Mouse (Mus musculus) macrophage (primary cell): ENCODE data around the gene Cpsf4l. TPM values are rescaled to one million over a fixed set of nuclear protein-coding genes. Genes with fewer than 3 reads are reported as not detected.

ENCODE experiments used
- H3K27ac ChIP-seq: fragments of 350-480 bp; formaldehyde crosslinking; 2 replicates; pipeline ENCODE4 v1.9.0; 2021
- H3K36me3 ChIP-seq: fragments of 350-480 bp; formaldehyde crosslinking; 2 replicates; pipeline ENCODE4 v1.9.0; 2021; ENCODE audit errors: inconsistent target
- H3K4me3 ChIP-seq: fragments of 350-480 bp; formaldehyde crosslinking; 2 replicates; pipeline ENCODE4 v1.9.0; 2021; ENCODE audit errors: inconsistent target
- H3K79me2 ChIP-seq: fragments of 350-480 bp; formaldehyde crosslinking; 2 replicates; pipeline ENCODE4 v1.9.0; 2021; ENCODE audit errors: inconsistent target
- WGBS: methylation state at CpG from one replicate; pipeline ENCODE4 v1.1.7; 2026; ENCODE audit warnings: inconsistent platforms; ENCODE audit not compliant: missing documents; 5-methylcytosine and 5-hydroxymethylcytosine counted together
- polyA plus RNA-seq: library from polyadenylated mRNA; stranded (reverse); fragments of 250-400 nt; gene quantifications from 3 replicates; pipeline ENCODE4 v1.2.4, GENCODE M21; 2018; ENCODE audit warnings: inconsistent platforms

The Cpsf4l gene
- polyA plus RNA-seq, 1 experiment from 2014 or later = not detected

DNA sequence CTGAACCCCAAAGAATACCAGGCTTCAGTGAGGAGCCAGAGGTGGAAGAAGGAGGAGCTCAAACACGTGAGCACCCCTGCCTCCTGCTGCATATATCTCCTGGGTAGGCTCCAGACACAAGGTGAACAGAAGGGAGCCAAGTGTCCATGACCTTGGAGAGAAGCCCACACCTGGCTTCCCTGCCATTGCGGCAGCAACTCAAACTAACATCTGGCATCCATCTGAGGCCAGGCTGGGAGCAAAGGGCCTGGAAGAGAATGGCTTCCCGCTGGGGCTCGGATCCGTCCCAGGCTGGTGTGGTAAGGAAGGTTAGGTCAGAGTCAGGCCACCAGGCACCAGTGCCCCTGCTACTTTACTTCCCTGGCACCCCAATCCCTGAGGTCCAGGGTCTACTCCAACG is 18.2 kb upstream of the Cpsf4l start:
- Histone ChIP-seq H3K79me2 (peaks cover 46% of the 10 kb centered on the region), H3K4me3 (no peak overlapping the region), H3K27ac (no peak overlapping the region), H3K36me3 (peaks cover 27% of the 10 kb centered on the region; the same call in 1 of the 2 replicates)
- WGBS = 99% methylated on average over 5 of the region's 6 CpGs

DNA sequence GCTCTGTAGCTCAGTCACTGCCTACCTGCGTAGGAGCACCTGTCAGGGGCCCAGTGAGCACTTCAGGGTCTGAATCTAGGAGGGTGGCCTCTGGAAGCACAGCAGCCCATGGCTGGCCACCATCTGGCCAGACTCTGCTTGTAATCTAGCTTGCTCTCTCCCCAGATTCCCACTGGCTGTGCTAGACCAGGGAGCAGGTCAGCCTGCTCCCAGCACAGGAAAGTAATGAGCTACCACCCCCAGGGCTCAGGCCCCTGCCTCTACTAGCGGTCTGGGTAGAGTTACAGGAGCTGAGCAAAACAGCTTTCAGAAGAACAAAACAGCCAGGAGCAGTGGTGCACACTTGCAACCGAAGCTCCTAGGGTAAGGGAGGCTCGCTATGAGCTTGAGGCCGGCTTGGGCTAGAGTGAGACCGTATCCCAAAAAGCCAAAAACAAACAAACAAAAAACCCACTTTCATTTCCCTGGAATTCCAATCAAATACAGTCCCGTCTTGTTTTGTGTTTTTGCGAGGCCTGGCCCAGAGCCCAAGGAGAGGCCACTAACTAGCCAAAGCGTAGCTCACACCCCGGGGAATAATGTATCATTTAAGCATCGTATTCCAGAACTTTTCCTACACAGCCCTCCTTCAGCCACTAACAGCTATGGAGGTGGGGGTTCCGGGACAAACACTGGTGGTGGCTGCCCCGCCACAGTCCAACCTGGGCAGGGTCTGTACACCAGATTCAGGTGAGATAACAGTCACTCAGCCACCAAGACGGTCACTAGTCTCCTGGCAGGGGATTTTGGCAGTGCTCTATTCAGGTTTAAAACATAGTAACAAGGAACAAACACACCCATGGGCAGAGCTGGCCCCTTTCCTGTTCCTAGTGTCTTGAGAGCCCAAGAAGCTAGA is 17.4 kb upstream of the Cpsf4l start:
- Histone ChIP-seq H3K36me3 (peaks cover 27% of the 10 kb centered on the region; the same call in 1 of the 2 replicates), H3K4me3 (no peak overlapping the region), H3K79me2 (peaks cover 38% of the 10 kb centered on the region), H3K27ac (no peak overlapping the region)
- WGBS = 95% methylated on average over 13 of the region's 14 CpGs

DNA sequence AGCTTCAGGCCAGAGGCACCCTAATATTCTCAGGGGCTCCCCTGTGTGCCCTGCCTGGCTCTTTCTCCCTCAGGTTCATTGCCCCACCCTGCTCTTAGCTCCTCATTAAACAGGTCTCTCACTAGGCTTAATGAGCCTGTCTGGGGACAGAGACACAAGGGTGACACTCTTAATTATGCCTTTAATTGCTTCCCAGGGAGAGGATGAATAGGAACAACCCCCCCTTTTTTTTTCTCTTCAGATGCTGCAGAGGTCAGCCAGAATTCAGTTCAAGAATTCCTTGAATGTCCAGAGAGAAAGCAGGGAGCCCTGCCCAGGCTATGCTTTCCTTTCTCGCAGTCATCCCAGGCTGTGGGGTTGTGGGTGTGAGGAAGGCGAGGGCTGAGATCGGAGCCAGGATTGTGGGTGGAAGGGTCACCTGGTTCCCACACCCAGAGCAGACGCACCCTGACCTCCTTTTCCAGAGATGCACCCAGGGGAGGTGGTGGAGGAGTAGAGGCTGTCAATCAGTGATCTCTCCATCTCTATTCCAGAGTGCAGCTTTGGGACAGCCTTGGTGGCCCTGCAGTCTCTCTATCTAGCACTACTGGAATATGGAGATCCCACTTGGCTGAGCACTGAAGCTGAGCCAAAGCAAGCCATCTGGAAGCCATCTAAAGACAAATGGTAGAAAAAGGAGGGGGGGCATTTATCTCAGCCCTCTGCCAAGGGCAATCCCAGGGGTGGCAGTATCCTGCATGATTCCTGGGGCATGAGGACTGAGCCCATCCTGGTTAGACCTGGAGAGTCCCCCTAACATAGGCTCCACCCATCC is 15.6 kb upstream of the Cpsf4l start:
- 96% methylated on average over 4 of the region's 4 CpGs for WGBS
- no peak overlapping the region for H3K27ac ChIP-seq

DNA sequence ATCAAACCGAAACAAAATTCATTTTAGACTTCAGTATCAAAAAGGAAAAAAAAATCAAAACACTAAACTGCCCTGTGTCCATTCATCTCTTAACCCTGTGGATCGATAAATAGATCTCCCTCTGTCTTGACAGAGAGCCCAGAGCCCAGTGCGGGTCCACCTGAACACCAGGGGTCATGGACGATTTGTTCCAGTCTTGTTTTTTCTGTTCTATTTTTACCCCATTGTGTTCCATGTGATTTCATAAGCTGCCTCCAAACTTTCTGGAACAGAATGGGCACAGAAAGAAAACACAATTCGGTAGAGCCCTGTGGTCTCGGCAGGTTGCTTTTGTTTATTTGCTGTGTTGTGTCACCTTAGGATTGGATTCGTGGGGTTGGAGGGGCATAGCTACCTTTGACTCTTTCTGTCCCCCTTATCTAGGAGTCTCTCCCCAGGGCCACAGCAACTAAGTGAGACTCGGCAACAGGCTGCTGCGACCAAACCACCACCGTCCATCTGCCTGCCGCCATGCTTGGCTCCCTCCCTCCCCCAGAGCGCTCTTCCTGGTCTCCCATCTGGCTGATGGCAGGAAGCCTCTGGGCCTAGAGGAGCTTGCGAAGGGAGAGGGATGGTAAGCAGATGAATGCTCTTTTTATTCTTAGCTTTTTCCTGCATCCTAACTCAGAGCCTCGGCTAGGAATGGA is 12.7 kb upstream of the Cpsf4l start:
- WGBS = 91% methylated on average over 13 of the region's 14 CpGs
- H3K79me2 ChIP-seq = no peaks in the 10 kb centered on the region
- H3K36me3 ChIP-seq = peaks cover 11% of the 10 kb centered on the region; the same call in 1 of the 2 replicates
- H3K4me3 ChIP-seq = no peak overlapping the region
- H3K27ac ChIP-seq = no peak overlapping the region

More for the DNA sequence above, 15.6 kb upstream of the Cpsf4l start:
- H3K36me3 ChIP-seq = peaks cover 27% of the 10 kb centered on the region; the same call in 1 of the 2 replicates
- H3K4me3 ChIP-seq = no peak overlapping the region
- peaks cover 20% of the 10 kb centered on the region for H3K79me2 ChIP-seq

DNA sequence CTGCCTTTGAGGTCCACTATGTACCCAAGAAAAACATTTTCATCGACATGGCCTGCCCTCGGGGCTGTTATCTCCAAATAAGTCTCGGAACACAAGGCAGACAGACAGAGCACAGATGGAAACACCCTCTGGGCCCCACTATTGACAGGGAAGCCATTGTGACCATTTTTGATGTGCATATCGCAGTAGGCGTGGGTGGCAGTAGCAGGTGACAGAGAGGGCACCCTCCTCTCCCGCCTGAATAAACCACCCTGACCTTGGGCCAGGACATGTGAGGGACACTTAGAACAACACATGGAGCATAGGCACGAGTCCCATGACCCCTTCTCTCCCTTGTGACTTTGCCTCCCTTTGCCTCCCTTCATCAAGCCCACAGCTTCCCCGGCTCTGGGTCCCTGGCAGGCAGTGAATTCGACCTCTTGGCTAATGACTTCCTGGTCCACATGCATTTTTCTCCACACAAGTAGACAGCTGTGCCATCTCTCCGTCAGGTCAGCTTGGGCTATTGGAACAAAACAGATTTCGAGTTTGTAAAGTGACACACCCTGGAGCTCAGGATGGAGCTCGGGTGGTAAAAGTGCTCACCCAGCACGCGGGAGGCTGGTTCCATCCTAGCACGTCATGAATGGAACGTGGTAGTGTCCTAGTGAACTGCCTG is 8.1 kb upstream of the Cpsf4l start:
- Histone ChIP-seq H3K4me3 (no peak overlapping the region), H3K79me2 (no peaks in the 10 kb centered on the region), H3K27ac (no peak overlapping the region), H3K36me3 (no peaks in the 10 kb centered on the region)
- WGBS = 93% methylated on average over 16 of the region's 16 CpGs

DNA sequence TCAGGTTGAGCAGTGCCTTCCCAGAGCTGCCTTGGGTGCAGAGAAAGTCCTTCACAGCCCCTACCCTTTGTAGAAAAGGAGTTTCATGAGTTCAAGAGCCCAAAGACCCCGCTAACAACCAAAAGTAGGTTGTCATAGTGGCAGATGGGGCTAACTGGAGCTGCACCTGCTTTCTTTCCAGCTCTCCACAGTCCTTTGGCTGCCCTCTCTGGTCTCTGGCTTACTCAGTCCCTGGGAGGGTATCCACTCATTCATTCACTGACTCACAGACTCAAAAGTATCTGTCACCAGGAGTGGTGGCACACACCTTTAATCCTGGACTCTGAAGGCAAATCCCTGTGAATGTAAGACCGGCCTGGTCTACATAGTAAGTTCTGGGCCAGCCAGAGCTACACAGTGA is 6.3 kb upstream of the Cpsf4l start:
- no peaks in the 10 kb centered on the region for H3K79me2 ChIP-seq
- WGBS = 92% methylated on average over 2 of the region's 2 CpGs
- H3K36me3 ChIP-seq = no peaks in the 10 kb centered on the region
- no peak overlapping the region for H3K4me3 ChIP-seq
- H3K27ac ChIP-seq = no peak overlapping the region

DNA sequence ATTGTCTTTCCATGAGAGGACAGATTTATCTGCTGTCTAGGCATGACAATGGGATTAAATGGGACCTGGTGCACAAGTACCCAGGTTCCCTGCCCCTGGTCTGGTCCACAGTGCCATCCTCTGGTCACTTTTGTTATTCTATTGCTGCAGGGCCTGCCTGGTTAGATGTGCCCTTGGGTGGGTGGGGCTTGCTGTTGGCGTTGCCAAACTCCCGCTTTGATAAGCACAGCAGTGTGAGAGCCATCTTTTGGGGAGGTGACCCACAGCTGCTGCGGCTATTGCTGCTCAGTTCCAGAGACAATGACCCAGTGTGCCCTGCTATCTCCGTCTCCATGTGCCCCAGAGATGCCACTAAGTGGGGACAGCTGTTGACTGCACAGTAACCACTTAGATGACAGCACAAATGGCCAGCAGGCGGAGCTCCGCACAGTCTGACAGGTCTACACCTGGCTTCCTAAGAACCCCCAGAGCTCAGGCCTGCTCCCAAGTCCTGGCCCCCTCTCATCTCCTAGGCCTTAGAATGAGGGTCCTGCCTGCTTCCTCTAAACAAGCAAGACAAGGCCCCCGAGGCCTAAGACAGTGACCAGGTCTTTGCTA is 5.4 kb upstream of the Cpsf4l start:
- Histone ChIP-seq H3K79me2 (no peaks in the 10 kb centered on the region), H3K36me3 (no peaks in the 10 kb centered on the region), H3K4me3 (no peak overlapping the region), H3K27ac (no peak overlapping the region)
- 84% methylated on average over 7 of the region's 7 CpGs for WGBS

DNA sequence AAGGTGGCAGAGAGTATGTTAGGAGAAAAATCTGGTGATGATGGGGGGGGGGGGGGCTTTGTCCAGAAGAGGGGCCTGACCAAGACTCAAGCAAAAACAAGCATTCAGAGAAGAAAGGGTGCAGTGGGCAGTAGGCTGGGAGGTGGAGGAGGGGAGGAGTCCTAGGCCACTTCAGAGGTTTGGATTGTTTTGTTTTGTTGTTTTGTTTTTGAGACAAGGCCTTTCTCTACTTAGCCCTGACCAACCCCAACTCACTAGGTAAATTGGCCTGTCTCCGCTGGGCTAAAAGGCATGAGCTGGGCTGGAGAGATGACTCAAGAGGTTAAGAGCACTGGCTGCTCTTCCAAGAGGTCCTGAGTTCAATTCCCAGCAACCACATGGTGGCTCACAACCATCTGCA is 1.2 kb upstream of the Cpsf4l start:
- Histone ChIP-seq H3K4me3 (no peak overlapping the region), H3K36me3 (no peaks in the 10 kb centered on the region), H3K79me2 (no peaks in the 10 kb centered on the region), H3K27ac (no peak overlapping the region)
- WGBS = 100% methylated on average over 1 of the region's 1 CpGs

DNA sequence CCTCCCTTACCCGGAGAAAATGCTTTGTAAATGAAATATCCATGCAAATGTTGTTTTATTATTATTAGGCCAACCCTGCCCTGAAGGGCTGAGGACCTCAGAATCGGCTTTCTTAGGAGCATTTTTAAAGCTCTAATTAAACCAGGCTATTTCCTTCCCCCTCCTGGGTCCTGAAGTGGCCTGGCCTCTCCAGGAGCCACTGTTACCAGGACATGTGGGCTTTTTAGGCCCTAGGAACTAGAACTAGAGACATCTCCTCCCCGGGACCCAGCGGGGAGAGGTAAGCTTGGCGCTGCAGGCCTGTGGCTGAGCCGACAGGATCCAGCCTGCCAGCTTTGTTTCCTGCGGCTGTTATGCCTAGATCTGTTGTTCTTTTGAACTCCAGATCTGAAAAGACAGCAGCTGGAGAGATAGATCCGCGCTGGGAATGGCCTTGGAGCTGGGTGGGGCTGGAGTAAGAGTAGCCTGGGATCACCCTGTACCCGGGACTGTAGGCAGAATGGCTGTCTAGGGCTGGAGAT is 500 bp upstream of the Cpsf4l start:
- Histone ChIP-seq H3K79me2 (no peaks in the 10 kb centered on the region), H3K36me3 (no peaks in the 10 kb centered on the region), H3K4me3 (no peak overlapping the region), H3K27ac (no peak overlapping the region)
- WGBS = 47% methylated on average over 10 of the region's 10 CpGs

DNA sequence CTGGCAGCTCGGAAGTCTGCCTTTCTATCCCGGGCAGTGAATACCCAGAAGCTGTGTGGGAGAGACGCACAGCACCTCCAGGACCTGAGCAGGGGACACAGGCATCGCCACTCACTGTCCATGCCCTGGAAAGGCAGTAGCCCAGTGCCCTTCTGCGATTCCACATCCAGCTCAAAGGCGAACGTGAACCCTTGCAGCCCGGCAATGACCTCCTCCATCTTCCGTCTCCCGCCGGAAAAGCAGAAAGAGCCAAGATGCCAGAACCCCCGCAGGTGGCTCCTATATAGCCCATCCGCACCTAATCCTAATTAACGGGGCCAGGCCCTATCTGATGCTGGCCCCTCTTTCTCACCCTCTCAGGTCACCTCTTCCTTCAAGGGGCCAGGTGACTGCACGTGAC is 545 bp downstream of the Cpsf4l start:
- no peak overlapping the region for H3K4me3 ChIP-seq
- no peak overlapping the region for H3K27ac ChIP-seq
- 92% methylated on average over 15 of the region's 15 CpGs for WGBS
- H3K36me3 ChIP-seq = no peaks in the 10 kb centered on the region
- H3K79me2 ChIP-seq = no peaks in the 10 kb centered on the region

DNA sequence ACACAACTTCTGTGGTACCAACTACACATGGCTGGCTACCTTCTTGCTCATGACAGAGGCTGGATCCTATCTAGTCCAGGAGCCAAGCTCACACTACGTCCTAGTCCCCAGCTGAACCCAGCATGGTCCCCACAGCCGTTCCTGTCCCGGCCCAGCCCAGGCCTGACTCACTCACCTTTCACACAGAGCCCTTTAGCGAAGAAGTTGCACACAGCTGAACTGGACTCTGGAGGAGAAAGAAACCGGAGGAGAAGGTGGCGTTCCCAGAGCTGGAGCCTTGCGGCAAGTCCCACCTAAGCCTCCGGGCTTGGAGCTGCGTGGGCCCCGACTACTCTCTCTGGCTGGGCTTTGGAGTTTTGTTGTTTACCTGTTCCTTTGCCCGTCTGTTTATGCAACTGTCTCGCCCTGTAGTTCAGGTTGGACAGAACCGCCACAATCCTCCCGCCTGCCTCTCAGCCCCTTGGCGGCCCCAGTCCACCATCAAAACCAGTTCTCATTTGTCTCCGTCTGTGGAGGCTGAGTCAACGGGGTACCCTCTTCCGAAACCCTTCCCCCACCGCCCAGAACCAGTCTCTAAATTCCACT is 1.1 kb downstream of the Cpsf4l start:
- Histone ChIP-seq H3K36me3 (no peaks in the 10 kb centered on the region), H3K4me3 (no peak overlapping the region), H3K79me2 (no peaks in the 10 kb centered on the region), H3K27ac (no peak overlapping the region)
- 94% methylated on average over 19 of the region's 19 CpGs for WGBS

DNA sequence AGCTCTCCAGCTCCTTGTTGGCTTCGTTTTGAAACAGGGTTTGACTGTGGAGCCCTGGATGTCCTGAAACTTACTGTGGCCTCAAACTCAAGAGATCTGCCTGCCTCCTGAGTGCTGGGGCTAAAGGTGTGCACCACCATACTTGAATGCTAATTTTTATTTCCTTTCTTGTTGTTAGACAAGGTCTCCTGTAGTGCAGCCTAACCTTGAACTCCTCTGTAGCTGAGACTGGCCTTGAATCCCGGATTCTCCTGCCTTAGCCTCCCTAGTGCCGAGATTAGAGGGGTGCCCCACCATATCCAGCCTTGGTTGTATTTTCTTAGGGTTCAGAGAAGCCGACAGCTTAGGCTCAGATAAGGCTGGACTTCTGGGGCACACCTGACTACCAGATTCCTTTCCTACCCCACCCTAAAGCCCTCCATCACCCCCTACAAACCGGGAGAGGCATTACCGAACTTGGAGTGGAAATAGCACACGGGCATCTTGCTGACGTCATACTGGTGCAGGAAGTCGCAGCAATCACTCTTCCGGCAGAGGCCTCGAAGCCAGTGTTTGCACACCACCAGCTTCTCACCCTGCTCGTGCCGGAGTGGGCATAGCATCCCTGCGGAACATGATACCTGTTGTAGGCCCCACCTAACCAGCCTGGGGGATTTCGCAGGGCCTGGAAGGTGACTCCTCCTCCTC is 3.7 kb downstream of the Cpsf4l start:
- Histone ChIP-seq H3K36me3 (no peaks in the 10 kb centered on the region), H3K79me2 (no peaks in the 10 kb centered on the region), H3K27ac (no peak overlapping the region), H3K4me3 (no peak overlapping the region)
- WGBS = 65% methylated on average over 15 of the region's 15 CpGs

DNA sequence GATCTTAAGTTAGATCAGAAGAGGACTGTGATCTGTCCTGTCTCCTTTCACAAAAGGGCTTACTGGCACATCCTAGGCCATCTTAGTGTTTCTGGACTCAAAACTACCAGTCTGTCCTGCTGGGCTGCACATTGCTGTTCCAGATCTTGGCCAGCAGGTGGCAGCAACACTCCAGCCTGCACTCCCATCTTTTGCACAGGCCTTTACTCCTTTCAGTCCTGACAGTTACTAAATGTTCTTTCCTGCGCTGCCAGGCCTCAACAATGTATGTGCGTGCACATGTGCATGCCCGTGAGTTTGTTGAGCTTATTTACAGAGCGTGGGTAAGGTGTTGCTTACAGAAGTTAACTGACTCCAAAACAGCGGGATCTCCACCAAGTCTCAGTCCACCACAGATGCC is 6.1 kb downstream of the Cpsf4l start:
- H3K79me2 ChIP-seq = no peaks in the 10 kb centered on the region
- WGBS = 36% methylated on average over 5 of the region's 5 CpGs
- H3K27ac ChIP-seq = no peak overlapping the region
- H3K36me3 ChIP-seq = no peaks in the 10 kb centered on the region
- H3K4me3 ChIP-seq = no peak overlapping the region
